Mouse (Mus musculus): ENCODE data around the gene Man1c1. TPM values are rescaled to one million over a fixed set of nuclear protein-coding genes. Genes with fewer than 3 reads are reported as not detected.

Man1c1 gene
- polyA plus RNA-seq, 1 experiment from 2014 or later: 4.7 TPM

- Histone ChIP-seq H3K27ac (replicated peaks) (no peak overlapping the region), H3K4me1 (peaks cover 66% of the 10 kb centered on the region), H3K9ac (replicated peaks) (no peak overlapping the region), H3K9me3 (replicated peaks) (no peaks in the 10 kb centered on the region), H3K36me3 (no peaks in the 10 kb centered on the region), H3K27me3 (replicated peaks) (no peaks in the 10 kb centered on the region), H3K4me2 (no peak overlapping the region), H3K4me3 (replicated peaks) (no peak overlapping the region)
- WGBS: 75% methylated on average over 16 of the region's 16 CpGs
- ATAC-seq (ENCODE audit: low FRiP score): no peak
Measured at GRCm38 (mm10) chr4:134671660-134672173, 32.4 kb downstream of the Man1c1 start.

- no peak for ATAC-seq (ENCODE audit: low FRiP score)
- Histone ChIP-seq H3K27me3 (replicated peaks) (no peaks in the 10 kb centered on the region), H3K36me3 (no peaks in the 10 kb centered on the region), H3K4me2 (no peak overlapping the region), H3K4me3 (replicated peaks) (no peak overlapping the region), H3K9ac (replicated peaks) (no peak overlapping the region), H3K9me3 (replicated peaks) (no peaks in the 10 kb centered on the region), H3K27ac (replicated peaks) (0 out of 2 replicates have a peak overlapping the region, but pooled peaks have one; percentile 18), H3K4me1 (peaks cover 51% of the 10 kb centered on the region)
- whole genome bisulfite sequencing: 61% methylated on average over 17 of the region's 17 CpGs
Measured at GRCm38 (mm10) chr4:134669742-134670354, 34.2 kb downstream of the Man1c1 start.

GRCm38 (mm10) chr4:134668355-134669028 lies 35.6 kb downstream of the Man1c1 start:
- Histone ChIP-seq H3K4me2 (no peak overlapping the region), H3K4me3 (replicated peaks) (no peak overlapping the region), H3K9me3 (replicated peaks) (no peaks in the 10 kb centered on the region), H3K36me3 (no peaks in the 10 kb centered on the region), H3K27me3 (replicated peaks) (no peaks in the 10 kb centered on the region), H3K9ac (replicated peaks) (no peak overlapping the region), H3K27ac (replicated peaks) (no peak overlapping the region), H3K4me1 (peaks cover 38% of the 10 kb centered on the region)
- WGBS: 61% methylated on average over 12 of the region's 12 CpGs
- ATAC-seq (ENCODE audit: low FRiP score): no peak

GRCm38 (mm10) chr4:134666391-134666790 lies 37.7 kb downstream of the Man1c1 start:
- 96% methylated on average over 19 of the region's 19 CpGs for WGBS

GRCm38 (mm10) chr4:134663052-134663451 lies 41.0 kb downstream of the Man1c1 start:
- ATAC-seq (ENCODE audit: low FRiP score): no peak
- Histone ChIP-seq H3K27ac (replicated peaks) (no peak overlapping the region), H3K27me3 (replicated peaks) (no peaks in the 10 kb centered on the region), H3K4me3 (replicated peaks) (no peak overlapping the region), H3K4me1 (peaks cover 48% of the 10 kb centered on the region), H3K4me2 (no peak overlapping the region), H3K9ac (replicated peaks) (no peak overlapping the region), H3K36me3 (no peaks in the 10 kb centered on the region), H3K9me3 (replicated peaks) (no peaks in the 10 kb centered on the region)
- 58% methylated on average over 10 of the region's 10 CpGs for WGBS

More at GRCm38 (mm10) chr4:134666391-134666790, 37.7 kb downstream of the Man1c1 start:
- H3K9ac ChIP-seq (replicated peaks): no peak overlapping the region
- no peaks in the 10 kb centered on the region for H3K36me3 ChIP-seq
- no peak overlapping the region for H3K27ac ChIP-seq (replicated peaks)
- no peaks in the 10 kb centered on the region for H3K9me3 ChIP-seq (replicated peaks)
- H3K4me2 ChIP-seq: no peak overlapping the region
- no peak overlapping the region for H3K4me3 ChIP-seq (replicated peaks)
- no peaks in the 10 kb centered on the region for H3K27me3 ChIP-seq (replicated peaks)
- ATAC-seq (ENCODE audit: low FRiP score): no peak
- H3K4me1 ChIP-seq: peaks cover 44% of the 10 kb centered on the region

GRCm38 (mm10) chr4:134660630-134661183 lies 43.4 kb downstream of the Man1c1 start:
- Histone ChIP-seq H3K4me2 (peak overlapping the region; percentile 51), H3K4me1 (peaks cover 65% of the 10 kb centered on the region), H3K36me3 (no peaks in the 10 kb centered on the region), H3K27ac (replicated peaks) (peak overlapping the region; percentile 79), H3K9me3 (replicated peaks) (no peaks in the 10 kb centered on the region), H3K9ac (replicated peaks) (peak overlapping the region; percentile 4; the same call in 1 of the 2 replicates), H3K27me3 (replicated peaks) (no peaks in the 10 kb centered on the region), H3K4me3 (replicated peaks) (no peak overlapping the region)
- no peak for ATAC-seq (ENCODE audit: low FRiP score)
- WGBS: 10% methylated on average over 18 of the region's 18 CpGs

GRCm38 (mm10) chr4:134659354-134660301 lies 44.5 kb downstream of the Man1c1 start:
- no peaks in the 10 kb centered on the region for H3K9me3 ChIP-seq (replicated peaks)
- no peaks in the 10 kb centered on the region for H3K36me3 ChIP-seq
- H3K4me1 ChIP-seq: peaks cover 70% of the 10 kb centered on the region
- peak overlapping the region; percentile 37 for H3K9ac ChIP-seq (replicated peaks)
- H3K4me2 ChIP-seq: peak overlapping the region; percentile 51
- peak; percentile 48; the same call in 1 of the 2 replicates for ATAC-seq (ENCODE audit: low FRiP score)
- H3K4me3 ChIP-seq (replicated peaks): peak overlapping the region; percentile 2; the same call in 1 of the 2 replicates
- peak overlapping the region; percentile 79 for H3K27ac ChIP-seq (replicated peaks)
- 9% methylated on average over 27 of the region's 27 CpGs for WGBS
- no peaks in the 10 kb centered on the region for H3K27me3 ChIP-seq (replicated peaks)

- WGBS: 73% methylated on average over 5 of the region's 5 CpGs
- Histone ChIP-seq H3K27ac (replicated peaks) (peak overlapping the region; percentile 23; the same call in 1 of the 2 replicates), H3K27me3 (replicated peaks) (no peaks in the 10 kb centered on the region), H3K4me1 (peaks cover 73% of the 10 kb centered on the region), H3K4me3 (replicated peaks) (no peak overlapping the region), H3K4me2 (no peak overlapping the region), H3K9me3 (replicated peaks) (no peaks in the 10 kb centered on the region), H3K36me3 (no peaks in the 10 kb centered on the region), H3K9ac (replicated peaks) (no peak overlapping the region)
- no peak for ATAC-seq (ENCODE audit: low FRiP score)
Measured at GRCm38 (mm10) chr4:134657473-134657872, 46.6 kb downstream of the Man1c1 start.

GRCm38 (mm10) chr4:134654391-134654790 lies 49.7 kb downstream of the Man1c1 start:
- Histone ChIP-seq H3K27me3 (replicated peaks) (no peaks in the 10 kb centered on the region), H3K27ac (replicated peaks) (no peak overlapping the region), H3K4me1 (peaks cover 49% of the 10 kb centered on the region), H3K9ac (replicated peaks) (no peak overlapping the region), H3K4me2 (no peak overlapping the region), H3K4me3 (replicated peaks) (no peak overlapping the region), H3K9me3 (replicated peaks) (no peaks in the 10 kb centered on the region), H3K36me3 (no peaks in the 10 kb centered on the region)
- WGBS: 85% methylated on average over 6 of the region's 6 CpGs
- no peak for ATAC-seq (ENCODE audit: low FRiP score)

GRCm38 (mm10) chr4:134652720-134653119 lies 51.4 kb downstream of the Man1c1 start:
- 0 out of 2 replicates have a peak overlapping the region, but pooled peaks have one; percentile 6 for H3K27ac ChIP-seq (replicated peaks)
- WGBS: 37% methylated on average over 4 of the region's 4 CpGs

GRCm38 (mm10) chr4:134652151-134652550 lies 51.9 kb downstream of the Man1c1 start:
- no peak for ATAC-seq (ENCODE audit: low FRiP score)
- peaks cover 39% of the 10 kb centered on the region for H3K4me1 ChIP-seq
- H3K36me3 ChIP-seq: no peaks in the 10 kb centered on the region
- no peak overlapping the region for H3K9ac ChIP-seq (replicated peaks)
- H3K9me3 ChIP-seq (replicated peaks): no peaks in the 10 kb centered on the region
- H3K4me2 ChIP-seq: no peak overlapping the region
- no peak overlapping the region for H3K27ac ChIP-seq (replicated peaks)
- H3K4me3 ChIP-seq (replicated peaks): no peak overlapping the region
- WGBS: 61% methylated on average over 2 of the region's 2 CpGs
- H3K27me3 ChIP-seq (replicated peaks): no peaks in the 10 kb centered on the region

More at GRCm38 (mm10) chr4:134652720-134653119, 51.4 kb downstream of the Man1c1 start:
- Histone ChIP-seq H3K4me1 (peaks cover 40% of the 10 kb centered on the region), H3K9me3 (replicated peaks) (no peaks in the 10 kb centered on the region), H3K36me3 (no peaks in the 10 kb centered on the region), H3K4me2 (no peak overlapping the region), H3K4me3 (replicated peaks) (no peak overlapping the region), H3K27me3 (replicated peaks) (no peaks in the 10 kb centered on the region), H3K9ac (replicated peaks) (no peak overlapping the region)
- no peak for ATAC-seq (ENCODE audit: low FRiP score)

All from neural tube, embryonic 15.5 days (tissue).